Comparison of ENCODE assay signal across 18 mouse cellular contexts in the genomic region with DNA sequence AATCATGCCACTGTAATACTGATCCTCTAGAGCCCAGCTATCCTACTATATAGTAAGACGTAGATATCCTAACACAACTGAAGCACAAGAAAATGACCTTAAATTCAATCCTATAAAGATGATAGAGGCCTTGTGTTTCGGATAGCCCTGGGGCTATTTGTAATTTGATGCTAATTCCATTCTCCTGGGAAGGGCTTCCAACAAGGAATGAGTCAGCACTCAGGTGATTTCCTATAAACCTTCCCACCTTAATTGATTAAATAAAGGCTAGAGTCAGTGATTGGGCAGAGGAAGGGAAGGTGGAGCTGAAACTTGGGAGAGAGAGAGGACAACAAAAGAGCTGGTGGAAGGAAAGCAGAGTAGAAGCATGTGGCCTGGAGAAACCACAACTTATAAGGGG.
"Had no signal": no experiment of that assay in that cellular context is flagged by ENCODE, and none has a peak within 500 bp of the region (broad histone marks: within the 10 kb centered on the region; RNA-seq: fewer than 3 reads in every experiment).

No protein-coding gene starts in this region.

- H3K9ac ChIP-seq: lung, embryonic 14.5 days; midbrain, embryonic 12.5 days; midbrain, embryonic 15.5 days; neural tube, embryonic 12.5 days; stomach, embryonic 15.5 days had no signal

- H3K27me3 ChIP-seq: midbrain, embryonic 12.5 days; midbrain, embryonic 15.5 days; neural tube, embryonic 12.5 days; stomach, embryonic 15.5 days had no signal

- H3K9me3 ChIP-seq: stomach, embryonic 15.5 days had no signal

- H3K4me3 ChIP-seq: midbrain, embryonic 10.5 days; midbrain, embryonic 12.5 days; midbrain, embryonic 15.5 days; neural tube, embryonic 12.5 days; stomach, embryonic 15.5 days had no signal

- ATAC-seq: midbrain, embryonic 15.5 days had no signal

- H3K36me3 ChIP-seq: midbrain, embryonic 10.5 days; midbrain, embryonic 12.5 days; midbrain, embryonic 15.5 days; neural tube, embryonic 12.5 days; stomach, embryonic 15.5 days had no signal

- H3K27ac ChIP-seq: midbrain, embryonic 10.5 days; midbrain, embryonic 12.5 days; midbrain, embryonic 15.5 days; neural tube, embryonic 12.5 days; stomach, embryonic 15.5 days; stomach, postnatal 0 days had no signal

- H3K4me1 ChIP-seq: midbrain, embryonic 10.5 days; midbrain, embryonic 12.5 days; midbrain, embryonic 15.5 days; neural tube, embryonic 12.5 days; stomach, embryonic 15.5 days had no signal

- H3K4me2 ChIP-seq: lung, embryonic 14.5 days; midbrain, embryonic 12.5 days; midbrain, embryonic 15.5 days; neural tube, embryonic 12.5 days; stomach, embryonic 15.5 days had no signal

- DNase-seq: lung, adult 18-20 months; lung, embryonic 14.5 days; lung, postnatal 10 days; lung, postnatal 4 days; retina, postnatal 1 day; right cerebral cortex, adult 18-20 months; right cerebral cortex, postnatal 25 days; right cerebral cortex, postnatal 4 days; spleen, adult 18-20 months; thymus, adult 2 months; thymus, postnatal 25 days; thymus, postnatal 4 days had no signal
